Mouse (Mus musculus) gastrocnemius, adult 2 months (tissue): Measurements from ENCODE around the gene Hapln3. TPM values are rescaled to one million over a fixed set of nuclear protein-coding genes. Genes with fewer than 3 reads are reported as not detected.
A peak's percentile ranks its signal among the peaks of the same experiment; 100 is the strongest.

ENCODE experiments used
- DNase-seq: peaks from one replicate; pipeline ENCODE4 v3.0.0; 2022
- H3K27ac ChIP-seq: fragments of 200-600 bp; 2 replicates; pipeline ENCODE4 v1.8.1; 2022; ENCODE audit warnings: mild to moderate bottlenecking
- H3K4me3 ChIP-seq: fragments of 200-600 bp; 2 replicates; pipeline ENCODE4 v1.8.1; 2022; ENCODE audit warnings: mild to moderate bottlenecking, moderate library complexity
- CTCF ChIP-seq: fragments of 200-600 bp; IDR thresholded peaks from 2 replicates; pipeline ENCODE4 v1.8.1; 2022; ENCODE audit warnings: antibody characterized with exemption, mild to moderate bottlenecking, moderate library complexity
- intact Hi-C: fragments of 180-260 bp; cut with DNase I; formaldehyde crosslinking; loops from one replicate; pipeline ENCODE4 v1.15.1; 2025
- long read RNA-seq, 2 experiments: library from polyadenylated mRNA; stranded (forward); transcript quantifications; one replicate each; pipeline ENCODE4 v2.0.0; 2021
- total RNA-seq, 2 experiments: library from RNA; stranded (reverse); gene quantifications; 2 replicates each; pipeline ENCODE4 v1.2.3; 2021

Gene Hapln3
- total RNA-seq = under 1 TPM; 0.28 to 0.70 TPM
- long read RNA-seq, experiment 1, partial matches to known transcripts = 0 of 1 reads
- long read RNA-seq, experiment 1, other reads (novel, unspliced or antisense) = 1 of 1 reads
- long read RNA-seq, experiment 2 = 0 reads

- TF ChIP-seq CTCF = no peak
- intact Hi-C loops = no loop called here
- peak within 1 kb of the TSS; percentile 57 for H3K4me3 ChIP-seq
- H3K27ac ChIP-seq = peak within 1 kb of the TSS; percentile 46
- DNase-seq = peak; percentile 43
Observed at GRCm38 (mm10) chr7:79130843-79131444, at the start of gene Hapln3. Hapln3 (minus strand) TSS chr7:79131018.

GRCm38 (mm10) chr7:79173800-79174199 lies 43.0 kb upstream of the Hapln3 start:
- no peak for DNase-seq
- H3K4me3 ChIP-seq = no peak overlapping the region
- no peak overlapping the region for H3K27ac ChIP-seq
- intact Hi-C loops = no loop called here
- no peak for TF ChIP-seq CTCF

GRCm38 (mm10) chr7:79171782-79172181 lies 41.0 kb upstream of the Hapln3 start:
- no peak for TF ChIP-seq CTCF
- DNase-seq = no peak
- Histone ChIP-seq H3K27ac (no peak overlapping the region), H3K4me3 (no peak overlapping the region)
- intact Hi-C loops = no loop called here

- intact Hi-C loops = no loop called here
- no peak overlapping the region for H3K4me3 ChIP-seq
- DNase-seq = no peak
- no peak overlapping the region for H3K27ac ChIP-seq
- no peak for TF ChIP-seq CTCF
Observed at GRCm38 (mm10) chr7:79167006-79167562, 36.3 kb upstream of the Hapln3 start.

- TF ChIP-seq CTCF = no peak
- no peak for DNase-seq
- Histone ChIP-seq H3K27ac (no peak overlapping the region), H3K4me3 (no peak overlapping the region)
- intact Hi-C loops = no loop called here
Observed at GRCm38 (mm10) chr7:79159406-79159805, 28.6 kb upstream of the Hapln3 start.

GRCm38 (mm10) chr7:79149522-79149921 lies 18.7 kb upstream of the Hapln3 start:
- intact Hi-C loops = loop anchor here (5.0 to 10.0 kb wide), 2 partner anchors 53 to 315 kb away; partner anchors contain the start of gene Polg
- DNase-seq = no peak
- TF ChIP-seq CTCF = no peak
- peak overlapping the region; percentile 97 for H3K4me3 ChIP-seq
- peak overlapping the region; percentile 98 for H3K27ac ChIP-seq

GRCm38 (mm10) chr7:79148711-79149266 lies 18.0 kb upstream of the Hapln3 start, which contains the start of gene Mfge8:
Mfge8 (minus strand) TSS chr7:79149060.
- peak within 1 kb of the TSS; percentile 98 for H3K27ac ChIP-seq
- DNase-seq = peak; percentile 96
- H3K4me3 ChIP-seq = peak within 1 kb of the TSS; percentile 97
- intact Hi-C loops = loop anchor here (5.0 to 10.0 kb wide), 2 partner anchors 54 to 316 kb away; partner anchors contain the start of gene Polg
- TF ChIP-seq CTCF = no peak; the same call in 1 of the 2 replicates

GRCm38 (mm10) chr7:79147931-79148653 lies 17.3 kb upstream of the Hapln3 start:
- intact Hi-C loops = loop anchor here (5.0 to 10.0 kb wide), 2 partner anchors 54 to 317 kb away; partner anchors contain the start of gene Polg
- H3K4me3 ChIP-seq = peak overlapping the region; percentile 97
- peak; percentile 36 for DNase-seq
- peak overlapping the region; percentile 98 for H3K27ac ChIP-seq
- no peak for TF ChIP-seq CTCF

- no peak for TF ChIP-seq CTCF
- peak; percentile 75 for DNase-seq
- intact Hi-C loops = loop anchor here (5.0 to 10.0 kb wide), 2 partner anchors 55 to 318 kb away; partner anchors contain the start of gene Polg
- Histone ChIP-seq H3K27ac (peak overlapping the region; percentile 98), H3K4me3 (peak overlapping the region; percentile 97)
Observed at GRCm38 (mm10) chr7:79147011-79147837, 16.4 kb upstream of the Hapln3 start.

GRCm38 (mm10) chr7:79140897-79141296 lies 10.1 kb upstream of the Hapln3 start:
- peak; percentile 82 for DNase-seq
- Histone ChIP-seq H3K4me3 (no peak overlapping the region), H3K27ac (peak overlapping the region; percentile 28)
- TF ChIP-seq CTCF = peak; percentile 97
- intact Hi-C loops = loop anchor here (1.0 to 10.0 kb wide), 3 partner anchors 87 to 324 kb away; partner anchors contain the start of gene Polg

- H3K4me3 ChIP-seq = no peak overlapping the region
- DNase-seq = no peak
- intact Hi-C loops = loop anchor here (5.0 to 10.0 kb wide), 2 partner anchors 207 to 325 kb away; partner anchors contain the start of gene Polg
- no peak for TF ChIP-seq CTCF
- H3K27ac ChIP-seq = peak overlapping the region; percentile 28
Observed at GRCm38 (mm10) chr7:79139891-79140591, 9.2 kb upstream of the Hapln3 start.
